Mouse (Mus musculus): ENCODE data around the gene Aim2. TPM values are rescaled to one million over a fixed set of nuclear protein-coding genes. Genes with fewer than 3 reads are reported as not detected.
"Not testable (repeated sequence)": the region's sequence is repeated elsewhere in the genome, so short reads cannot be mapped to it uniquely, and the experiment has no call there.

Aim2 gene
- polyA plus RNA-seq, 1 experiment = 62.9 TPM

GRCm38 (mm10) chr1:173441210-173441609, 90.5 kb downstream of the Aim2 start:
- H3K4me3 ChIP-seq (ENCODE audit: insufficient read depth, low read length) = no peak overlapping the region
- TF ChIP-seq POLR2A (IDR thresholded peaks at IDR 0.05; ENCODE audit: borderline replicate concordance, low read depth, low read length) (no peak), CTCF (IDR thresholded peaks at IDR 0.05; ENCODE audit: low read depth, low read length) (no peak)
- H3K27ac ChIP-seq (ENCODE audit: insufficient read depth, low read depth, low read length) = peak overlapping the region; percentile 72
- H3K4me1 ChIP-seq (ENCODE audit: control insufficient read depth, insufficient read depth, low read length) = peaks cover 42% of the 10 kb centered on the region

DNA sequence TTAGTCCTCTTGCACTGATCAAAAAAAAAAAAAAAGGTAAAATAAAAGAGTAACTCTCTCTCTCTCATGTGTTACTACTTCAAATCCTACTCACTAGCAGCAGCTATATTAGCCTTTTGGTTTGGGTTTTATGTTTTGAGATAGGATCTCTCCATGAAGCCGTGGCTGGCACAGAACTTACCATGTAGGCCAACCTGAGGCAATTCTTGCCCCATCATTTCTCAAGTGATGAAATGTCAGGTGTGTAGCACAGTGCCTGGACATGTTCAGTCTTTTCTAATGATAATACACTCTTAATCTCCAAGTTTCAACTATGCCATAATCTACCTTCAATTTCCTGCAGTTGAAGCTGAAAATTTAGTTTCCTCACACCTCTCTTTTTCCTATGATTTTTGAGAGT, 92.4 kb downstream of the Aim2 start:
- no peak for TF ChIP-seq CTCF (IDR thresholded peaks at IDR 0.05; ENCODE audit: low read depth, low read length)
- no peak for TF ChIP-seq POLR2A (IDR thresholded peaks at IDR 0.05; ENCODE audit: borderline replicate concordance, low read depth, low read length)
- Histone ChIP-seq H3K4me3 (ENCODE audit: insufficient read depth, low read length) (no peak overlapping the region), H3K27ac (ENCODE audit: insufficient read depth, low read depth, low read length) (no peak overlapping the region), H3K4me1 (ENCODE audit: control insufficient read depth, insufficient read depth, low read length) (peaks cover 29% of the 10 kb centered on the region)

- H3K4me3 ChIP-seq (ENCODE audit: insufficient read depth, low read length) = no peak overlapping the region
- no peak for TF ChIP-seq CTCF (IDR thresholded peaks at IDR 0.05; ENCODE audit: low read depth, low read length)
- H3K27ac ChIP-seq (ENCODE audit: insufficient read depth, low read depth, low read length) = no peak overlapping the region
- H3K4me1 ChIP-seq (ENCODE audit: control insufficient read depth, insufficient read depth, low read length) = peaks cover 23% of the 10 kb centered on the region
Observed at GRCm38 (mm10) chr1:173447067-173447466, 96.4 kb downstream of the Aim2 start.

DNA sequence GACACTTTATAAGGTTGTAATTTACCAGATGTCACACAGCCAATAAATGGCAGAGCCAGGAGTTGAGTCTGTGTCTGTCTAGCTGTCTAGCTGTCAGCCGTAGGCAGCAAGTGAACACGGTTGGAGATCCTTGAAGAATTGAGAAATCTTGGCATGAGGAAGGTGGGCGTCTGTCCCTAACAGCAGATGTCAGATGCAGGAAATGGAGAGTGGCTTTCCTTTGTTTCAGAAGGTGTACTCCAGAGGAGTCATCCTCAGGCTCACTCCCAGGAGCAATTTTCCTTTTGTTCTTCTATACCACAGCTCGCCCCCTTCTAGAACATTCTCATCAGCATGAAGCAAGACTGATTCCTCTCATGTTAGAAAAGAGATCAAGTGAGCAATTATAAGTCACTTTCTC, 99.9 kb downstream of the Aim2 start:
- TF ChIP-seq POLR2A (IDR thresholded peaks at IDR 0.05; ENCODE audit: borderline replicate concordance, low read depth, low read length) = no peak
- TF ChIP-seq CTCF (IDR thresholded peaks at IDR 0.05; ENCODE audit: low read depth, low read length) = no peak
- no peak overlapping the region for H3K4me3 ChIP-seq (ENCODE audit: insufficient read depth, low read length)
- no peak overlapping the region for H3K27ac ChIP-seq (ENCODE audit: insufficient read depth, low read depth, low read length)
- H3K4me1 ChIP-seq (ENCODE audit: control insufficient read depth, insufficient read depth, low read length) = peaks cover 31% of the 10 kb centered on the region

GRCm38 (mm10) chr1:173451665-173452064, 101.0 kb downstream of the Aim2 start:
- Histone ChIP-seq H3K4me1 (ENCODE audit: control insufficient read depth, insufficient read depth, low read length) (peaks cover 29% of the 10 kb centered on the region), H3K4me3 (ENCODE audit: insufficient read depth, low read length) (peak overlapping the region; percentile 36), H3K27ac (ENCODE audit: insufficient read depth, low read depth, low read length) (peak overlapping the region; percentile 65)
- TF ChIP-seq CTCF (IDR thresholded peaks at IDR 0.05; ENCODE audit: low read depth, low read length) = no peak
- TF ChIP-seq POLR2A (IDR thresholded peaks at IDR 0.05; ENCODE audit: borderline replicate concordance, low read depth, low read length) = no peak

DNA sequence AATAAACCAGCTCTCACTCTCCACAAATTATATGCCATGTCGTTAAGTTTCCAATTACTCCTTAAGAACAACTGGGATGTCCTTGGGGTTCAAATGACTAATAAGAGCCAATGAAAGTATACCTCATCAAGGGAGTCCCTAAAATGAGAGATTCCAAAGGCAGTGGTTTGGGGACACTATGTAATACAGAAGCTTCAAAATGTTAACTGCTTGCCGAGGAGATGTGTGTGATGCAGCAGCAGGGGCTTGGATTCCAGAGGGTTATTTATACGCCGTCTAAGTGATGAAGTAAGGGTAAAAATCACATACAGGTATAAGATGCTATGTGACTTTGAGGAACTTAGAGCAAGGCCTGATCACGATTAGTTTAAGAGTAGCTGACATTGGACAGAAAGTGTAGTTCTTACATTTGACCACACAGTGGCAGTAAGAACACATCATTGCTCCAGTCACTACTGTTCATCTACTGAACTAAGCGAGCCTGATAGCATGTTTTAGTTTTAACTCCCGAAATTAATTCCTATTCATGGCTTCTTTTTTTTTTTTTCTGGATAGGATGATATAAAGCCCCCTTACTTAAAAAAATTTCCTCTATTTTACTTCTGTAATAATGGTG, 105.6 kb downstream of the Aim2 start:
- H3K27ac ChIP-seq (ENCODE audit: insufficient read depth, low read depth, low read length) = no peak overlapping the region
- H3K4me1 ChIP-seq (ENCODE audit: control insufficient read depth, insufficient read depth, low read length) = peaks cover 14% of the 10 kb centered on the region
- H3K4me3 ChIP-seq (ENCODE audit: insufficient read depth, low read length) = no peak overlapping the region
- TF ChIP-seq CTCF (IDR thresholded peaks at IDR 0.05; ENCODE audit: low read depth, low read length) = no peak
- no peak for TF ChIP-seq POLR2A (IDR thresholded peaks at IDR 0.05; ENCODE audit: borderline replicate concordance, low read depth, low read length)

DNA sequence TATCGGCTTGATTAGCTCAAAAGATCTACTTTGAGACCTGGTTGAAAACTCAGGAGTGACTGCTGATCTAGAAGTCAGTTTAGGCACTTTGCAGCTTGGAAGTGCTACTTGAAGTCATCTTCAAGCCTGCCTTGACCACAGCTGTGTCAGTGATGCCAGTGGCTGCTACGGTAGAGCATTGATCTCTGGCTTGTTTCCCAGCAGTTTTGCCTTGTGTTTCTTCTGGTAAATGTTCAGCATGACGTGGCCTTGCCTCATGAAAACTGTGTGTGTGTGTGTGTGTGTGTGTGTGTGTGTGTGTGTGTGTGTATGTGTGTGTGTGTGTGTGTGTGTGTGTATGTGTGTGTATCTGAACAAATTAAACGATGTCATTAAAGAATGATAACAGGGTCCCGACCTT, 106.1 kb downstream of the Aim2 start:
- Histone ChIP-seq H3K4me3 (ENCODE audit: insufficient read depth, low read length) (no peak overlapping the region), H3K27ac (ENCODE audit: insufficient read depth, low read depth, low read length) (no peak overlapping the region), H3K4me1 (ENCODE audit: control insufficient read depth, insufficient read depth, low read length) (peaks cover 11% of the 10 kb centered on the region)
- TF ChIP-seq CTCF (IDR thresholded peaks at IDR 0.05; ENCODE audit: low read depth, low read length) = no peak
- no peak for TF ChIP-seq POLR2A (IDR thresholded peaks at IDR 0.05; ENCODE audit: borderline replicate concordance, low read depth, low read length)

- not testable (repeated sequence) for H3K27ac ChIP-seq (ENCODE audit: insufficient read depth, low read depth, low read length); H3K4me3 ChIP-seq (ENCODE audit: insufficient read depth, low read length); H3K4me1 ChIP-seq (ENCODE audit: control insufficient read depth, insufficient read depth, low read length)
Observed at GRCm38 (mm10) chr1:173480399-173481181, 129.9 kb downstream of the Aim2 start.

GRCm38 (mm10) chr1:173481182-173481574, 130.5 kb downstream of the Aim2 start:
- H3K4me3 ChIP-seq (ENCODE audit: insufficient read depth, low read length); H3K27ac ChIP-seq (ENCODE audit: insufficient read depth, low read depth, low read length); H3K4me1 ChIP-seq (ENCODE audit: control insufficient read depth, insufficient read depth, low read length): not testable (repeated sequence)

GRCm38 (mm10) chr1:173490812-173491480, 140.3 kb downstream of the Aim2 start, which contains the start of gene Ifi206:
Gene Ifi206, minus strand, starts transcription at chr1:173491041.
- not testable (repeated sequence) for H3K4me3 ChIP-seq (ENCODE audit: insufficient read depth, low read length); H3K4me1 ChIP-seq (ENCODE audit: control insufficient read depth, insufficient read depth, low read length); H3K27ac ChIP-seq (ENCODE audit: insufficient read depth, low read depth, low read length)

- not testable (repeated sequence) for H3K27ac ChIP-seq (ENCODE audit: insufficient read depth, low read depth, low read length); H3K4me1 ChIP-seq (ENCODE audit: control insufficient read depth, insufficient read depth, low read length); H3K4me3 ChIP-seq (ENCODE audit: insufficient read depth, low read length)
Observed at GRCm38 (mm10) chr1:173491483-173491882, 140.8 kb downstream of the Aim2 start.

DNA sequence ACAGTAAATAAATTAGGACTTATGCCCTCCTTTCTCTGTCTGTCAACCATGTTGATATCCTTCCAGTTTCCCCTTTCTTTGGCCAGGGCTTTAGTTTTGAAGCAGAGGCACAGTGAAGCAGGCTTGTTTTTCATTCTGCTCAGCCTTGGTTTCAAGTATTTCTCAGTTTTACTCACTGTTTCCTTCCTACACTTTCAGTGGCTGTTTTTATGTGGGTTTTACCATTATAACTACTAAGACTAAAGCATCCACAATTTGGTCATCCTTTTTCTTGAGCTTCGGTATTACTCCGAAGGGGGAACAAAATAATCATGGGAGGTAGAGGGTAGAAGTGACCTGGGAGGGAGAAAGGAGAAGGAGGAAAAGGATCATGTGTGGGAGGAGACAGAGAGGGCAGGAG, 159.9 kb downstream of the Aim2 start:
- not testable (repeated sequence) for H3K4me3 ChIP-seq (ENCODE audit: insufficient read depth, low read length); H3K27ac ChIP-seq (ENCODE audit: insufficient read depth, low read depth, low read length); H3K4me1 ChIP-seq (ENCODE audit: control insufficient read depth, insufficient read depth, low read length)
